Mouse (Mus musculus): ENCODE results near the gene Galnt16. TPM values are rescaled to one million over a fixed set of nuclear protein-coding genes. Genes with fewer than 3 reads are reported as not detected.

Galnt16 gene
- total RNA-seq, 2 experiments from 2014 or later, result 126 to 127 TPM

GRCm38 (mm10) chr12:80595566-80595965 lies 77.5 kb downstream of the Galnt16 start:
- no peak for DNase-seq (ENCODE audit: low spot score in 2 of 2)

GRCm38 (mm10) chr12:80595968-80596367 lies 77.9 kb downstream of the Galnt16 start:
- DNase-seq (ENCODE audit: low spot score in 2 of 2), result no peak

GRCm38 (mm10) chr12:80598236-80598635 lies 80.2 kb downstream of the Galnt16 start:
- DNase-seq (ENCODE audit: low spot score in 2 of 2), result peak in 1 of 2 experiments; percentile 35

- peak in 1 of 2 experiments; percentile 63 for DNase-seq (ENCODE audit: low spot score in 2 of 2)
Measured at GRCm38 (mm10) chr12:80598756-80599155, 80.7 kb downstream of the Galnt16 start.

GRCm38 (mm10) chr12:80601597-80602269 lies 83.7 kb downstream of the Galnt16 start:
- no peak for DNase-seq (ENCODE audit: low spot score in 2 of 2)

GRCm38 (mm10) chr12:80602432-80602831 lies 84.4 kb downstream of the Galnt16 start:
- DNase-seq (ENCODE audit: low spot score in 2 of 2), result no peak

- DNase-seq (ENCODE audit: low spot score in 2 of 2), result peak; percentile 35 to 38
Measured at GRCm38 (mm10) chr12:80603566-80603965, 85.5 kb downstream of the Galnt16 start.

- peak; percentile 32 to 48 for DNase-seq (ENCODE audit: low spot score in 2 of 2)
Measured at GRCm38 (mm10) chr12:80604218-80604617, 86.1 kb downstream of the Galnt16 start.

GRCm38 (mm10) chr12:80608576-80608975 lies 90.5 kb downstream of the Galnt16 start:
- no peak for DNase-seq (ENCODE audit: low spot score in 2 of 2)

- DNase-seq (ENCODE audit: low spot score in 2 of 2), result no peak
Measured at GRCm38 (mm10) chr12:80609928-80610327, 91.9 kb downstream of the Galnt16 start.

- DNase-seq (ENCODE audit: low spot score in 2 of 2), result no peak
Measured at GRCm38 (mm10) chr12:80612113-80612791, 94.2 kb downstream of the Galnt16 start.

- DNase-seq (ENCODE audit: low spot score in 2 of 2), result no peak
Measured at GRCm38 (mm10) chr12:80615371-80616257, 97.5 kb downstream of the Galnt16 start.

GRCm38 (mm10) chr12:80620501-80620900 lies 102.4 kb downstream of the Galnt16 start:
- DNase-seq (ENCODE audit: low spot score in 2 of 2), result no peak

GRCm38 (mm10) chr12:80631790-80632189 lies 113.7 kb downstream of the Galnt16 start:
- no peak for DNase-seq (ENCODE audit: low spot score in 2 of 2)

- DNase-seq (ENCODE audit: low spot score in 2 of 2), result peak; percentile 18 to 36
Measured at GRCm38 (mm10) chr12:80642725-80643692, 124.9 kb downstream of the Galnt16 start.

- DNase-seq (ENCODE audit: low spot score in 2 of 2), result peak; percentile 94 to 95
Measured at GRCm38 (mm10) chr12:80643693-80644505, 125.8 kb downstream of the Galnt16 start, which contains the start of the genes Slc39a9 and Erh. Slc39a9 (plus strand) TSS chr12:80643883. Erh (minus strand) TSS chr12:80644341.

- DNase-seq (ENCODE audit: low spot score in 2 of 2), result no peak
Measured at GRCm38 (mm10) chr12:80644506-80644868, 126.4 kb downstream of the Galnt16 start.

- no peak for DNase-seq (ENCODE audit: low spot score in 2 of 2)
Measured at GRCm38 (mm10) chr12:80646377-80646776, 128.3 kb downstream of the Galnt16 start.

- DNase-seq (ENCODE audit: low spot score in 2 of 2), result no peak
Measured at GRCm38 (mm10) chr12:80653951-80654658, 136.0 kb downstream of the Galnt16 start.
